Mouse (Mus musculus): Measurements from ENCODE around the gene Gm16181.

Gm16181 gene

DNA sequence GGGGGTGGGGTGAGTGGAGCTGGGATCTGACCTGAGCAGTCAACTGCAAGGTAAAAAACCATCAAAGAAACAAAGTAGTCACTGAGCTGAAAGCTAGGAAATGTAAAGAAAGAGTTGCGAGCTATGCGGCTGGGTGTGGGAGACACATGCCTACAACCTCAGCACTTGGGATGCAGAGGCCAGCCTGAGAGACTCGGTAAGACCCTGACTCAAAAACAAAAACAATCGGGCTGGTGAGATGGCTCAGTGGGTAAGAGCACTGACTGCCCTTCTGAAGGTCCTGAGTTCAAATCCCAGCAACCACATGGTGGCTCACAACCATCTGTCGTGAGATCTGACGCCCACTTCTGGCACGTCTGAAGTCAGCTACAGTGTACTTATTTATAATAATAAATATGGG lies 13.5 kb downstream of the Gm16181 start:
- DNase-seq: peak; percentile 37

DNA sequence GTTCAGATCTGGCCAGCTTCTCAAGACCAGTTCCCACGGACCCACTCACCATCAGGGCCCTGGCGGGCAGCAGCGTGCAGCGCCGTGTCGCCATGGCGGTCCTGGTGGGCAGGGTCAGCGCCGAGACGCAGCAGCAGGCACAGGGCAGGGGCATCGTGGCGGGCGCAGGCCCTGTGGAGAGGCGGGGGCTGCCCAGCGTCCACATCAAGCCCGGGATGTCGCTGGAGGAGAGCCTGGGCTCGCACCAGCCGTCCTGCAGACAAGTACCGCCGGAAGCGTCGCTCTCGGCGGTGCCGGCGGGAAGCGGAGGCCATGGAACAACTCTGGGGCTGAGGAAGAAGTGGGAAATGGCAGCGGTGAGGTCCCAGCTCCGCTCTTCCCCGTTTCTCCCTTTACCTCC lies 14.3 kb downstream of the Gm16181 start:
- DNase-seq: peak; percentile 68

DNA sequence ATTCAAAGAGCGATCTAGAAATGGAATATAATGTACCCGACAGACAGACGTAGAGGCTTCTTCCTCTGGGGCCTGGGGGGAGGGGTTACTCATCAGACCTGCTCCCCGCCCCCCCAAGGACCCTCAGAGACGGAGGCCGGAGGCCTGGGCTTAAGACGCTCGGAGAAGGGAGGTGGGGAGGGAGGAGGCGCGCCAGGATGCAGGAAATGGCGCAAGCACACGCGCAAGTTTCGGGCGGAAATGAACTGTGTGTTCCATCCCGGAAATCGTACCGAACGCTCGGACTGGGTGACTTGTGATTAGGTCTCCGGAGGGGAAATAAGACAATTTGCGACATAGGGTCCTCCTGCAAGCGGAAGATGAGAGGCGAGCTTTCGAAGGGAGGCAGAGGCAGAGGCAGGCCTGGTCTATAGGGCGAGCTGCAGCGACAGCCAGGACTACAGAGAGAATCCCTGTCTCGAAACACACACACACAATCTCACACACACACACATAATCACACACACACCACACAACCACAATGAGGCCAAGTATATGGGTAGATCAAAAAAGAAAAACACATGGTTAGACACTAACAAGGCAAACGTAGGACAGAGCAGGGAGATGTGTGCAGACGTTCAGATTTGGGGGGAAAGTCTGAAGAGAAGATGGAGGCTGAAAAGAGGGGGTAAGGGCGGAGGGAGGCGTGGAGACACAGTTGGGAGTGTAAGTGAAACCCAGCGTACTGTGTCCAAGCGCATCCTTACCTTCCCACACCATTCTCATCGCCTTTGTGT lies 15.2 kb downstream of the Gm16181 start, which contains the start of gene Nfkbil1:
Nfkbil1 (minus strand) TSS at position 179 of the 776 bp plus-strand sequence.
- DNase-seq: peak; percentile 92

DNA sequence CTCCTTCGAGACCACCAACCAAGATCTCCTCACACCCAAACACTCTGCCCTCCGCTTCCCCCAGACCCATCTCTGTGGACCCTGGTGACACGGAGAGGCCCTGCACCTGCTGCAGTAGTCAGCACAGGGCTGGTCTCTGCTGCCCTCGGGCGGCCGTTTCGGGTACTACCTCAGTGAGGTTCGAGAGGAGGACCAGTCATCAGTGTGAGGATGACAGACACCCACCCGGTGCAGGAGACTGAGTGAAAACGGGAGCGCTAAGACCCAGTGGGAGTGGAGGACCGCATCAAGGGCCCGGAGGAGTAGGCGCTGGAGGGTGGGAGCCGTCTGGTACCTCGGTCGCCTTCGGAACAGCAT lies 15.7 kb downstream of the Gm16181 start:
- peak; percentile 97 for DNase-seq

DNA sequence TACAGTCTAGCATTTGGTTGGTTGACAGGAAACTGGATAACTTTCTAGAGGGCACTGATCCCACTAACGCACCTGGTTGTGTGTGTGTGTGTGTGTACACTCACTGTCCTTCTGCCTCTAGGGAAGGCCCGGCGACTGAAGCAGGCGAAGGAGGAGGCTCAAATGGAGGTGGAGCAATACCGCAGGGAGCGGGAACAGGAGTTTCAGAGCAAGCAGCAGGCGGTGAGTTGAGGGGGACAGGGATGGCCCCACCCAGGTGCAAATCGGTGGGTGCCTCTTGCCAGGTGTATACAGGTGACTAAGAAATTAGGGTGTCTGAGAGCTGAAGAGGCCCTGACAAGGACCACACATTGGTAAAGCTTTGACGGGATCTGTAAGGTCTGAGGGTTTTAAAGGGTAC lies 16.4 kb downstream of the Gm16181 start:
- peak; percentile 71 for DNase-seq

DNA sequence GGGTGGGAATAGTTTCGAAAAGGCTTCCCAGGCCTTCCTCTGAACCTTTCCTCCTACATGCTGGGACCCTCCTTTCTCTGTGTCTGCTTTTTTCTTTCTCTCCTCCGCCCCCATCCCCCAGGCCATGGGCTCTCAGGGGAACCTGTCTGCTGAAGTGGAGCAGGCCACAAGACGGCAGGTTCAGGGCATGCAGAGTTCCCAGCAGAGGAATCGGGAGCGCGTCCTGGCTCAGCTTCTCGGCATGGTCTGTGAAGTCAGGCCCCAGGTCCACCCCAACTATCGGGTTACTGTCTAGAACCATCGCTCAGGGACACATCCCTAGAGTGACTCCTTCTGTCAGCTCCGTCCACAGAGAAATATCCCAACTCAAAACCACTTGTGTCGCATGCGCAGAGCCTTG lies 16.9 kb downstream of the Gm16181 start:
- DNase-seq: peak; percentile 64

DNA sequence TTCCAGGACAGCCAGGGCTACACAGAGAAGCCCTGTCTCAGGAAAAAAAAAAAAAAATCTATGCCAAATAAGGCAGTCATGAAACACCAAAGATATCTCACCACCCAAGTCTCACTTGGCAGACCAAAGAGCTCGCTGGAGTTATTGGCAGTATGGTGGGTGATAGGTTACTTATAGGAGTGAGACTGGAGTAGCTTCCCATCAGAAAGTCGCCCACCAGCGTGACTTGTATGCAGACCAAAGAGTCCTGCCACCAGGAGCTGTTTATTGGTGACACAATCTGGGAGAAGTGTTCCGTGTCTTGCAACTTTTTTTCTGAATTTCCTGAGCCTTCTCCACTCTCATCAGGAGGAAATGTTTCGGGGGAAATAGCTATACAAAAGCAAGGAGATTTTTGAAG lies 19.1 kb downstream of the Gm16181 start:
- DNase-seq: peak; percentile 57

DNA sequence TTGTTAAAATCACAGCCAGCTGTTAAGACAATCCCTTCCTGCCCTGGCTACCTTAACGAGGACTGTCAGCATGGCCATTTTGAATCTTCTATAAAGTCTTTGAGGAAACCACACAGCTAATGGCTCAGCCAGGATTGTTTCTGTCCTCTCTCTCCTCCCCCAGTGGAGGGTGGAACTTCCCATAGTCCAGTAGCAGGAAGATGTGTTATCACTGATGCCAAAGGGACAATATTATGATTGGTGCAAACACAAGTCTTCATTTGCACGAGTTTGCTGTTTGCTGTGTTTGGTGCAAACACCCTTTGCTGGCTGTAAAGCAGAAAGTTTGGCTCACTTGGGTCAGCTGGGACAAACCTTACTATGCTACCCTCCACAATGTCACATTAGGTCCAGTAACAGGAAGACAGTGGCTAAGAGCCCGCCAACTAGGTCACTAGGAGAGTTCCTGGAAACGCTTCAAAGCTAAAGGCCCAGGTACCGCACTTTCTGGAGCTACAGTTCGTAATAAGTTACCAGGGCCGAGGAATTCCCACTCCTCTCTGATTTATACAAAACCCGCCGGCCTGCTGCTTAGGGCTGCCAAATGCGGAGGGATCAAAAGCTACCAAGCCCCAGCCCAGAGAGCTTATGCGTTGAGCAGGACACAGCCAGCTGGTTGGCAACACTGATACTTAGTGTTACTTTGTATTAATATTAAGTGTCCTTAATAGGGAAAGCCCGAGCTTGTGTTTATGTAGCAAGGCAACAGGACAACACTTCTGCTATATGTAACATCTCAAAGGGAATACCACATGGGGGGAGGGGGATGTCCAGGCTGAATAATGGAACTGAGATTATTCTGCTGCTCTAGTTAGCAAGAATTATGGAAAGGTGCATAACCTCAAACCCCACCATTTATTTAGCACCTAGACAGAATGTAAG lies 20.0 kb downstream of the Gm16181 start:
- peak; percentile 68 for DNase-seq

DNA sequence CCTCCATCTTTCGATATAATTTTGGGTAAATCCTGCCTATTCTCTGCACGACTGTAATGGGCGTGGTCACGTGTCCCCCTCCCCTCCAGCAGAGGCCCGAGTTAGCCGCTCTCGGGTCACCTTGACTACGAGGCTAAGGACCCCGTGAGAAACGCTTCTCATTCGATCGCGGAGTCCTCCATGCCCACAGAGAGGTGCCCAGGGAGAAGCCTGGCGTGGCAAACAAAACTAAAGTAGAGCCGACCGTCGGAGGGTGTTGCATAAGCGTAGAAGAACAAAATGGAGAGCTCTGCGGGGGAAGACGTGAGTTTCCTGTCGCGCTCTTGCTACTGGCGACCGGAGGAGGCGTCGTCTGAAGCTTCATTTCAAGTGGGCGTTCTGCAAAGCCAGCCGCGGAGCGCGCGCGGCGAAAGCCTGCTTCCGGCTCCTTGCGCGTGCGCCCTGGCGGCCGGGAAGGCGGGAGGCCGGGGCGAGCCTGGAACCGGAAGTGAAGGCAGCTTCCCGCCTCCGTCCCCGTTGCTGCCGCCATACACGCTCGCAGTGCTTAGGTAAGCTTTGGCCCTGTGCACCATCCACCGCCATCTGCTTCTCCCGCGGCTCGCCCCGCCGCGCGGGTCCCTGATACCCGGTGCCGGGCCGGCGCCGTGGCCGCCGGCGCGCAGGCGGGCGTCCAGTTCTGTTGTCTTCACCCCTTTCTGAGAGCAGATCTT lies 20.8 kb downstream of the Gm16181 start, which contains the start of gene Ddx39b:
Ddx39b (plus strand) TSS at position 442 of the 710 bp plus-strand sequence.
- DNase-seq: peak; percentile 97

DNA sequence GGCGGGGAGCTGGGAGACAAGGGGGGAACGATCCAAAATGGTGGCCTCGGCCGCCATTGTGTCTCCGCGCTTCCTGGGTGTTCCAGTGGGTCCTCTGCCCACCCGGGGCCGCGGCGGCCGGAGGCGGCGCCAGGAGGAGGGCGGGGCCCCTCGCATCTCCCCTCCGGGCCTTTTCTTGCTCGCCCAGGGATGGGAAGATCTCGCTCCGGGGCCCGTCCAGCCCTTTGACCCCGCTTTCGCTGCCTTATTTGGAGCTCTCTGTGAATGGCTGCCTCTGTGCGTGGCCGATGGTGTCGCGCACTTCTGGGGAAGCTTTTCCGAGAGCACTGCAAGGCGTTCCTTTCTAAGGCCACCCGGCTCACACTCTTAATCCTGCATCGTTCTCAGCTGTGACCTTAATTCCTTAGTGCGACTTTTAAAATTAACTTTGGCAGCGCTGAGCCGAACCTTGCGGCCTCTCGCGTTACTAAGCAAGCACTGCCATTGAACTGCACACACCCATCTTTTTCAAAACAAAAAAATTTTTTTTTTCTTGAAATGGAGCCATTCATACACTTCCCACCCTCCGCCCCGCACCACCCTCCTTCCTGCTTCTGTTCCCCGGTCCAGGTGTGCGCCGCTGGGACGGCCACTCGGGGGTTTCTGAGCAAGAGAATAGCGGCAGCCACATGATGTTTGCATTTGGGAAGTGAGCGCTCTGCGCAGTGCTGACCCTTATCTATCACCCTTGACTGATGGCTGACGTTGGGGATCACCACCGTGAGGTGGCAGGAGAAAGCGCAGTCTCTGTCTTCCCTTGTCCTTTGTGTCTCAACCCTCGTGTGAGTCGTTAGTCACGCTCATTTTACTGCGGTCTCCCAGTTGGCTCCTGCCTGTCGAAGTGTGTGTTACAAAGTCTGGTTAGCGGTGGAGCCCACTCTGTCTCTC lies 21.6 kb downstream of the Gm16181 start:
- peak; percentile 65 for DNase-seq

DNA sequence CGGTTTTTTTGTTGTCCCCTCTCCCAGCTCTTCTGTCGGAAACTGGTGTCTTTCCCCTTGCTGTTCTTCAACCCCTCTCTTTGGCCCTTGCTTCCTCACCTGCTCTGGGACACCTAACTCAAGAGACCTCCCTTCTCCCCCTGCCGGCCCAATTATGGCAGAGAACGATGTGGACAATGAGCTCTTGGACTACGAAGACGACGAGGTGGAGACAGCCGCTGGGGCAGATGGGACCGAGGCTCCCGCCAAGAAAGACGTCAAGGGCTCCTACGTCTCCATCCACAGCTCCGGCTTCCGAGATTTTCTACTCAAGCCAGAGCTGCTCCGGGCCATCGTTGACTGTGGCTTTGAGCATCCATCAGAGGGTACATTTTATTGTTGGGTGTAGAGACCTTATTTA lies 22.5 kb downstream of the Gm16181 start:
- peak; percentile 72 for DNase-seq

DNA sequence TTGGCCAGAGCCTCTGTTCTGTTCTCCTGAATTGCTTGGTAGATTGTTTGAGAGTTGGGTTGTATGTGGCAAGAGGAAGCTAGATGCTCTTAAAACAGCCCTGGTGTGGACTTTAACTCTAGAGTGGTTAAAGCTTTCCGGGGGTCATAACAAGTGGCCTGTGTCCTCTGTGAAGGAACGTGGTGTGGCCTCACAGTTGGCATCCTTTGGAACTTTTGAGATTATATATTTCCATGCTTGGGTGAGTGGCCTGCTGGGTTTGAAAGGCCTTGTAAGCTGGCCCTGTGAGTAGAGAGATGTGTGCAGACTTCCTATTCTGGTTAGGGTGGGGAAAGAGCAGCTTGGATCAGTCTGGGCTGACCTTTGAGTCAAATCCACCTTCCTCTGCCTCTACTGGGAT lies 24.4 kb downstream of the Gm16181 start:
- peak; percentile 15 for DNase-seq

DNA sequence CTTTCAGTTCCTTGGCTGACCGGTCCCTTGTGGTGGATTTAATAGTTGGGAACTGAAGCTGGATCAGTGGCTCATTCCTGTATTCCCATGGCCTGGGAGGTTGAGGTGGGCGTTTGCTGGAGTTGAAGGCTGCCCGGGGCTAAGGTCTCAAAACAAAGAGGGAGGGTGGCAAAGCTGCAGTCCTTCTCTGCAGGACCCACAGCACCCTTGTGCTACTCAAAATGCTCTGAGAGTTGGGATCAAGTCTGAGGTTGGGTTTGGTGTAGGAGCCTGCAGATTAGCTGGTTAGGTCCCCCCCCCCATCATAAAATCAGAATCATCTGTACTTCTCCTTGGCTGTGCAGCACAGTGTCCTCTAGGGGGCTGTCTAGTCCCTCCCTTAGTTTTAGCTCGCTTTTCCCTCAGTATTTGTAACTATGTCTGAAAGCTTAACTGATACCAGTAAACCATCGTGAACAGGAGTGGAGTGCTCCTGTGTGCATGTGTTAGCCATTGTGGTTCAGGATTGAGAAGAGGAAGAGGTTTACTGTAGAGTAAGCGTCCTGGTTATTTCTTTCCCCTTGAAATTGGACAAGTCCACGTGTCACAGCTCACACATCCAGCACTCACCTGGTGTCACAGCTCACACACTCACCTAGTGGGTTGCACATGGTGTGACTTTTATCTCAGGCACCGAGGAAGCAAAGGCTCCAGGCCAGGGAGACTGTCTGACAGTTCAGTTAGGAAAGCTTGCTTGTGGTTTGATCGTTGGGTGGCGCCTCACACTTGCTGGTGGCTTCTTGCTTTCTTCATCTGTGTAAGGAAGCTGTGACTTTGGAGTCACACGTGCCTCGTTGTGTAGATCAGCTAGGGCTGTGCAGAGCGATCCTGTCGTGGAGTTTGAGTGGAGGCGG lies 25.3 kb downstream of the Gm16181 start:
- DNase-seq: peak; percentile 22

DNA sequence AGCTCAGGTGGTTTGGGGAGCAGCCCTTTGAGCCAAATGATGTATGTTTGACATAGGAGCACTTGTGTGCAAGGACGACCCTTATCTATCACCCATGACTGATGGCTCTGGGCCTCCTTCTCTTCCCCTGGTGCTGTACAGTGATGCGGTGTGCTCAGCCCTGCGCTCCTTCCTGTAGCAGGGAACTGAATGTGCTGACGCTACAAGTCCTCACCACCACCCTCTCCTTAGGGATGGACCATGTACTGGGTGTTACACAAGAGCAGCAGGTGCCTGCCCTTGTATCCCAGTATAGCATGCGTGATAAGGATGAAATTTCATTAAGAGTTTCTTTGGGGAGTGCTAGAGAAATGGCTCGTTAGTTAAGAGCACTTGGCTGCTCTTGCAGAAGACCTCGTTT lies 26.5 kb downstream of the Gm16181 start:
- peak; percentile 13 for DNase-seq

DNA sequence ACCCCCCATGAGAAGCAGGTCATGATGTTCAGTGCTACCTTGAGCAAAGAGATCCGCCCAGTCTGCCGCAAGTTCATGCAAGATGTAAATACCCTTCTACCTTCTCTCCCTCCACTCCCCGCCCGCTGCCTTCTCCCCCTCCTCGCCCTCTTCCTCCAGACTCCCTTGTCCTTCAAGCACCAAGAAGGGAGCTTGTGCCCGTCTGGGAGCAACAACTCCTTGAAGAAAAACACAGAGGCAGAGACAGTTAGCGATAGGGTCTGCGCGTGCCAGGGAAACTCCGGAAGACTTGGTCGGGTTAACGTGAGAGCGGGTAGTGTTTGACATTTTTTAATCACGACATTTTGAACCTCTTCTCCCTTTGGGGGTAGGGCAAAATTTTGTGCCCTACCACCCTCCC lies 28.4 kb downstream of the Gm16181 start:
- DNase-seq: peak; percentile 13

DNA sequence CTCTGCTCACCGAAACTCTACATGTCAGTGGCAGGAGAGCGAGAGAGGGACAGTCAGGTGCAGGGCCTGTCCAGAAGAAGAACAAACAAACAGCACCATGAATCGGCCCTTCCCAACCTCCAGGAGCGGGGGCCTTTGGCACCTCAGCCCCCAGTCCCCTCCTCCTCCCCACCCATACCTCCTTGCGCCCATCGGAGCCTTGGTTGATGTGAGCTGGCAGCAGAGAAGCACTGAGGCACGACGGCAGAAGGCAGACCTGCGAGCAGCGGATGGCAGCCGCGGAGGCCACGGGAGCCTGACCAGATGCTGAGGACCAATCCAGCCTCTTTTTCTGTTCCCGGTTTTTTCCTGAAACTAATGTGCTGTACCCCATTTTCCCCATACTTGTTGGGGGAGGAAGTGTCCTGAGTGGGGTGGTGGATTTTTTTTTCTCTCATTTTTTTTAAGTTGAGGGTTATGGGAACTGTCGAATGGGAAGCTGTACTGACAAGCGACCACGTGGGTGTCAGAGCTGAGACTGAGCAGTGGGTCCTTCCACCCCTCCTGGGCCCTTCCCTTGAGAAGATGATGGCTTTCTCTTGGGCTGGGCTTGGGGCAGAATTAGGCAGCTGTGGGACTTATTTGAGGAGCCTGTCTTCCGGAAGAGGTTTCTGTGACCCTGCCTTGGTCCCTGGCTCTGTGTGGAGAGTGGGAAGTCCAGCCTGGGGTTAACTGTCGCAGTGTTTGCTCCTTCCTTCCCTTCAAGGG lies 29.0 kb downstream of the Gm16181 start:
- peak; percentile 12 for DNase-seq

DNA sequence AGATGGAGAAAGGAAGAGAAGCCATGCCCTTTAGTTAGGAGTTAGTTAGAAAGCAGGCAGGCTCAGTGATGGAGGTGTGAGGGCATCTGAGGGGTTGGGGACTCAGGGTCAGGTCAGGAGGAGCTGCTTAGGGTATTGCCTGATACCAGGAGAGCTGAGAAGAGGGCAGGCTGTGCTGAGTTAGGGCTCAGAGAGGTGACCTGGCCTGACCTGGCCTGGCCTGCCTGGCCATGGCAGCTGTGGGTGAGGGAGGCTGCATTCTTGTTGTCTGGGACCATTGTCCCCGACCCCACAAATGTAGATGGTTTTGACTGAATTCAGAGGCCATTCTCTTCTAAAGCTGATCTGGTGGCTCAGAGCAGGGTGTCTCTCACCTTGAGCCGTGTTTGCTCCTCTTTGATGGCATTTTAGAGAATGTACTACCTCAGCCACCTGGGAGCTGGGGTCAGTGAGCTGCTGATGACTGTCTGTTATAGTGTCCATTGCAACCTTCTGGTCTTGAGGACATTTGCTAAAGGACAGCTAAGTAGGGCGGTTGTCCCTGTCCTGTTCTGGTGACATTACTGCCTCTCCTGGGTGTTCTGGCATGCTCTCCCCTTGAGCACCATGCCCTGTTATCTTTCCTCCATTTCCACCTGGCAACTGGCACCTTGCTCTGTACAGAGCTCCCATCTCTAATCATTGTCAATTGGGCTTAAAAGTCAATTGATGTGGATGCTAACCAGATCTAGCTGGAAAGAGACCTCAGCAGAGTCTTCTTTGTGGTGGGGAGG lies 29.9 kb downstream of the Gm16181 start:
- peak; percentile 12 for DNase-seq

DNA sequence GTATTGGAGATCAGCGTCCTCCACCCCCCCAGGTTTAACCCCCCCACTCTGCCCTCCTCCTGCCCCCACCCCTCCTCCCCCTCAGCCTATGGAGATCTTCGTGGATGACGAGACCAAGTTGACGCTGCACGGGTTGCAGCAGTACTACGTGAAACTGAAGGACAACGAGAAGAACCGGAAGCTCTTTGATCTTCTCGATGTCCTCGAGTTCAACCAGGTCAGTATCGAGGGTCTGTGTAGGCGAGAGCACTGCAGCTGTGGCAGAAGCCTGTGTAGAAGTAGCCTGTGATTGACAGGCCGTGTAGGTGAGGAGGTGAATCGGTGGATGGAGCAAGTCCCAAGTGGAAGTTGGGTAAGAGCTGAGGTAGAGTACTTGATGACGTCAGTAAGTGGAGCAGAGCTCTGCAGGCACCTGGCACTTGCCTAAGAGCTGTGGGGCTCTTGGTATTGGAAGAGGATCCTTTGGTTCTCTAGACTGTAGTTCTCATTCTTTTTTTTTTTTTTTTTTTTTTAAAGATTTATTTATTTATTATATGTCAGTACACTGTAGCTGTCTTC lies 30.6 kb downstream of the Gm16181 start:
- DNase-seq: peak; percentile 40

DNA sequence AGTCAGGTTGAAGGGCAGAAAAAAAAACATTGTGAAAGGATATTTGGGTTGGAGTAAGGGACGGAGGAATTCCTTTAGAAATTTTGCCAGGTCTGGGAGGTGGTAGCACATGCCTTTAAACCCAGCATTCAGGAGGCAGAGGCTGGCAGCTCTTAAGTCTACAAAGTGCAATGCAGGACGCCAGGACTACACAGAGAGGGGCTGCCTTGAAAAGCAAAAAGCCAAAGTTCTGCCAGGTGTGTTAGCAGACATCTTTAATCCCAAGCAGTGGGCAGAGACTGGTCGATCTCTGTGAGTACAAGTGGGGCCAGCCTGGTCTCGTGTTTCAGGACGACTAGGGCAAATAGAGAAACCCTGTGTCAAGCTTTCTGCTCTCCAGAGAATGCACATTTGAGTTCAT lies 31.3 kb downstream of the Gm16181 start:
- no peak for DNase-seq

Data from cerebellum, adult 11-12 months (tissue).